Mouse (Mus musculus) heart, embryonic 15.5 days (tissue): ENCODE data around the gene Macf1. TPM values are rescaled to one million over a fixed set of nuclear protein-coding genes. Genes with fewer than 3 reads are reported as not detected.

Experiments
- ATAC-seq: fragments of 200-750 bp; cut with Nextera tagmentation; replicated peaks from 2 replicates; pipeline ENCODE4 v1.8.0; 2017; ENCODE audit warnings: low read depth, moderate TSS enrichment; ENCODE audit not compliant: insufficient number of reproducible peaks, insufficient read depth, low FRiP score
- H3K27ac ChIP-seq: fragments of 300-500 bp; sonication (generic); 2 replicates; pipeline ENCODE4 v1.5.1; 2015; ENCODE audit warnings: mild to moderate bottlenecking, inconsistent platforms
- H3K27me3 ChIP-seq: fragments of 300-500 bp; sonication (generic); 2 replicates; pipeline ENCODE4 v1.6.1; 2015; ENCODE audit warnings: inconsistent platforms
- H3K36me3 ChIP-seq: fragments of 300-500 bp; sonication (generic); 2 replicates; pipeline ENCODE4 v1.6.1; 2015; ENCODE audit warnings: mild to moderate bottlenecking, inconsistent platforms
- H3K4me1 ChIP-seq: fragments of 300-500 bp; sonication (generic); replicated peaks from 2 replicates; pipeline ENCODE4 v1.6.1; 2015; ENCODE audit warnings: inconsistent platforms
- H3K4me2 ChIP-seq: fragments of 300-500 bp; sonication (generic); 2 replicates; pipeline ENCODE4 v1.6.1; 2015; ENCODE audit warnings: inconsistent platforms, mild to moderate bottlenecking, moderate library complexity
- H3K4me3 ChIP-seq: fragments of 300-500 bp; sonication (generic); 2 replicates; pipeline ENCODE4 v1.5.1; 2015; ENCODE audit warnings: mild to moderate bottlenecking, inconsistent platforms
- H3K9ac ChIP-seq: fragments of 300-500 bp; sonication (generic); 2 replicates; pipeline ENCODE4 v1.6.1; 2015; ENCODE audit warnings: mild to moderate bottlenecking, inconsistent platforms
- H3K9me3 ChIP-seq: fragments of 300-500 bp; sonication (generic); replicated peaks from 2 replicates; pipeline ENCODE4 v1.6.1; 2016; ENCODE audit warnings: inconsistent platforms
- WGBS: fragments of 180-500 bp; shearing (Covaris S2); methylation state at CpG from one replicate; pipeline ENCODE4 v1.1.7; 2015; ENCODE audit warnings: mixed read lengths; 5-methylcytosine and 5-hydroxymethylcytosine counted together
- microRNA-seq: library from miRNA; unstranded; fragments of <30 nt; microRNA quantifications from one replicate; pipeline ENCODE4, GENCODE M21; 2016
- polyA plus RNA-seq: library from polyadenylated mRNA; unstranded; fragments of >200 nt; fragmentation: Nextera tagmentation; extraction: Ambion mirVana; gene quantifications from 2 replicates; pipeline ENCODE4 v1.2.1, GENCODE M21; 2015

Macf1 gene
- polyA plus RNA-seq, 1 experiment from 2014 or later = 51.0 TPM

DNA sequence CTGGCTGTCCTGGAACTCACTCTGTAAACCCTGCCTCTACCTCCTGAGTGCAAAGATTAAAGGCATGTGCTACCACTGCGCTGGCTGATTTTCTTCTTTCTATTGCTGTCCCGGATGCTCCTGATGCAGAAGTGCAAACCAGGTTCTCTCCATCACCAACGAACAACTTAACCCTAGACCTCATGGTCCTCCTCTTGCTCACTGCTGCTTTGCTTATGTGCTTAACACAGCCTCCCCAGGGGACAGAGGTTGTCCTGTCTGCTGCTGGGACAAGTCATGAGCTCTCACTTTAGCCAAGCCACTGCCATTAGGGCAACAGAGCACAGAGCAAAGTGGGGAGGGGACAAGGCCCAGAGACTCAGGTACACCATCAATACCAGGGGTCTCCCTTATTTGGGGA is 369.7 kb downstream of the Macf1 start:
- no peak overlapping the region for H3K9ac ChIP-seq

DNA sequence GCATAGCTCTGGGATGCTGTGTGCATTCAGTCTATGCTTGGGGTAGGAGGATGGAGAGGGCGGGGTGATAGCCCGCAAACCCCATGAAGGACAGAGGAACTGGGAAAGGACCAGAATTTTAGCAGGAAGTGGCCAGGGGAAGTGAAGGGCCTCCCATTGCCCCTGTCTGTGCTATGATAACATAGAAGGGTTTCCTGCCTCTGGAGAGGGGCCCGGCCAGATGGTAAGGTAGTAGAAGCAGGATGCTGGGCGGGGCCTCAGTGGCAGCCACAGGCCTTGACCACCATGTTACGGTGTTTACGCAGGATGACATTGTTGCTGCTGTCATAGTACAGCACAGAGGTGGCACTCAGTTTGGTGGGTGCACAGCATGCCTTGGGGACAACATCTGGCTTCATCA is 371.1 kb downstream of the Macf1 start:
- peaks cover 17% of the 10 kb centered on the region for H3K4me1 ChIP-seq
- H3K27ac ChIP-seq = no peak overlapping the region
- no peak overlapping the region for H3K4me3 ChIP-seq
- 83% methylated on average over 6 of the region's 6 CpGs for WGBS
- no peaks in the 10 kb centered on the region for H3K36me3 ChIP-seq
- H3K27me3 ChIP-seq = no peaks in the 10 kb centered on the region
- no peak for ATAC-seq
- H3K9ac ChIP-seq = no peak overlapping the region
- no peak overlapping the region for H3K4me2 ChIP-seq
- no peaks in the 10 kb centered on the region for H3K9me3 ChIP-seq

More for the DNA sequence above, 369.7 kb downstream of the Macf1 start:
- whole genome bisulfite sequencing = 81% methylated on average over 3 of the region's 3 CpGs
- Histone ChIP-seq H3K9me3 (no peaks in the 10 kb centered on the region), H3K27me3 (no peaks in the 10 kb centered on the region), H3K4me3 (no peak overlapping the region), H3K4me1 (0 out of 2 replicates have a peak, but pooled peaks cover 5% of the 10 kb centered on the region), H3K27ac (no peak overlapping the region), H3K36me3 (no peaks in the 10 kb centered on the region), H3K4me2 (no peak overlapping the region)
- no peak for ATAC-seq

DNA sequence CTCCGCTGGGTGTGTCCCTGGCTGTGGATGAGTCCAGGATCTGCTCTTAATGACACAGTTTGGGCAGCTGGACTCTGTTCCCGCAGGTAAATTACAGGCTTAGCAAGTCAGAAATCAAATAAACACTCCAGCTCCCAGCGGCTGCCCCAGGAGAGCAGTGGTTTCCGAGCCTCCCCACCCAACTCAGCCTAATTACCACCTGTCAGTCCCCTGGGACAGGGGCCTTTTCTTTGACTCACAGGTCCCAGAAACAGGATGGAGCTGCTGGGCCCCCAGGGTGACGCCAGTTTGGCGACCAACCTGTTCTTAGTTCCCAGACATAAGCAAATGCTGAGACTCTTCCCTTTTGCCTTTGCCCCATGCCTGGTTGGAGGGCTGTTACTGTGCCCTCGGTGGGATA is 372.3 kb downstream of the Macf1 start:
- Histone ChIP-seq H3K4me3 (no peak overlapping the region), H3K4me1 (peaks cover 21% of the 10 kb centered on the region), H3K27me3 (no peaks in the 10 kb centered on the region), H3K4me2 (no peak overlapping the region), H3K9me3 (no peaks in the 10 kb centered on the region), H3K36me3 (no peaks in the 10 kb centered on the region), H3K9ac (no peak overlapping the region), H3K27ac (no peak overlapping the region)
- 91% methylated on average over 7 of the region's 7 CpGs for WGBS
- ATAC-seq = no peak

DNA sequence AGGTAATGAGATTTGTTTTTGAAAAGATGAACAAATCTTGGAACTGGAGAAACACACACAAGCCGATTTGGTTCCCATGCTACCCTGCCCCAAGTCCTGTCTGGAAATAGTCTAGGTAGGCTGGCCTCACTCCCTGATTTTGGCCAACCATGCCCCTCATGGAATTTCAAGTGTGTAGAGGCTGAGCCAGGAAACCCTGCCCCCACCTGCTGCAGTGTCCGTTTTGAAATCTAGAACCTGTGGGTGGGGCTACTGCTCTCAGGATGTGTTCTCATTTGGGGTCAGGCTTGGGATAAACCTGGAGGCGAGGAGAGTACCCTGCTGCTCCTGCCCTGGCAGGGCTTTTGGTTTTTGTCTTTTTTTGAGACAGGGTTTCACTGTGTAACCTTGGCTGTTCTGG is 375.9 kb downstream of the Macf1 start:
- Histone ChIP-seq H3K27me3 (no peaks in the 10 kb centered on the region), H3K9me3 (no peaks in the 10 kb centered on the region), H3K4me2 (no peak overlapping the region), H3K4me3 (no peak overlapping the region), H3K27ac (peak overlapping the region; percentile 50; the same call in 1 of the 2 replicates), H3K4me1 (peaks cover 25% of the 10 kb centered on the region), H3K36me3 (peaks cover 15% of the 10 kb centered on the region), H3K9ac (no peak overlapping the region)
- WGBS = 29% methylated on average over 3 of the region's 3 CpGs
- 0 out of 2 replicates have a peak, but pooled peaks have one; percentile 40 for ATAC-seq

DNA sequence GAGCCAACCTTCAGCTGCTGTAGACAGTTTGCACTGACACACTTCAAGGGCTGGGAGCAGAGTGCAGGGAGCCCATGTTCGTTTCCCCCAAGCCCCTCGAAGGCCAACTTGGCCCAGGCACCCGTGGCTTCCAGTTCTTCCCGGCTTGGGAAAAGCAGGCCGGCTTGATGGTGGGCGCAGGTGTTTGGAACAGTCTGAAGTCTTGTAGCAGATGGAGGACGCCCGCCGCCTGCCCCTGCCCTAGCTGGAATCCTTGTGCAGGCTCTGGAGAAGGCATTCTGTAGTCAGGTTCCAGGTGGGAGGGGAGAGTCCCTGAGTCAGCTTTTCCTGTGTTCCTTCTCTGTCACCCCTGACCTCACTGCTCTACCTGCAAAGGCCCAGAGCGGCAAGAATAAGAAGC is 377.2 kb downstream of the Macf1 start:
- Histone ChIP-seq H3K9ac (no peak overlapping the region), H3K27me3 (no peaks in the 10 kb centered on the region), H3K9me3 (no peaks in the 10 kb centered on the region), H3K27ac (no peak overlapping the region), H3K4me2 (no peak overlapping the region), H3K4me1 (peaks cover 21% of the 10 kb centered on the region), H3K4me3 (no peak overlapping the region), H3K36me3 (peaks cover 27% of the 10 kb centered on the region)
- no peak for ATAC-seq
- 89% methylated on average over 10 of the region's 10 CpGs for WGBS

GRCm38 (mm10) chr4:123305789-123306188 is 378.4 kb downstream of the Macf1 start:
- Histone ChIP-seq H3K4me1 (peaks cover 24% of the 10 kb centered on the region), H3K27ac (no peak overlapping the region), H3K9ac (no peak overlapping the region), H3K9me3 (no peaks in the 10 kb centered on the region), H3K36me3 (peaks cover 34% of the 10 kb centered on the region), H3K4me2 (no peak overlapping the region), H3K4me3 (no peak overlapping the region), H3K27me3 (no peaks in the 10 kb centered on the region)
- no peak; the same call in 1 of the 2 replicates for ATAC-seq
- WGBS = 19% methylated on average over 3 of the region's 3 CpGs

Small RNAs within 50 kb of the gene (microRNA-seq; reads per million reads assigned to microRNA genes)
- gene Mir6398 = not detected

Other genes starting within 250 kb of the Macf1 start
- 423 and 551 TPM in 2 replicates for gene Ndufs5, start 33.8 kb upstream of the Macf1 start, polyA plus RNA-seq
- gene Akirin1, start 66.0 kb upstream of the Macf1 start, polyA plus RNA-seq = 42.5 and 48.7 TPM in 2 replicates
- gene Rhbdl2, start 103.5 kb upstream of the Macf1 start, polyA plus RNA-seq = 1.5 and 4.7 TPM in 2 replicates
- gene 4933427I04Rik, start 175.3 kb upstream of the Macf1 start, polyA plus RNA-seq = not detected in 2 replicates
- gene Mycbp, start 220.5 kb upstream of the Macf1 start, polyA plus RNA-seq = 47.4 and 60.1 TPM in 2 replicates
- gene Rragc, start 233.1 kb upstream of the Macf1 start, polyA plus RNA-seq = 34.0 and 42.1 TPM in 2 replicates
- gene 4930535I16Rik, start 233.7 kb upstream of the Macf1 start, polyA plus RNA-seq = not detected in 2 replicates